Mouse (Mus musculus) hindbrain, embryonic 15.5 days (tissue): ENCODE measurements around the gene Foxm1. TPM values are rescaled to one million over a fixed set of nuclear protein-coding genes. Genes with fewer than 3 reads are reported as not detected.

Source experiments
- ATAC-seq: fragments of 200-750 bp; cut with Nextera tagmentation; 2 replicates; pipeline ENCODE4 v1.8.0; 2017; ENCODE audit warnings: low read depth, moderate number of reproducible peaks, moderate TSS enrichment; ENCODE audit not compliant: low FRiP score
- H3K27ac ChIP-seq: fragments of 300-500 bp; sonication (generic); replicated peaks from 2 replicates; pipeline ENCODE4 v1.5.1; 2015; ENCODE audit warnings: mild to moderate bottlenecking, inconsistent platforms
- H3K27me3 ChIP-seq: fragments of 300-500 bp; sonication (generic); 2 replicates; pipeline ENCODE4 v1.6.1; 2015; ENCODE audit warnings: control low read depth, inconsistent platforms
- H3K36me3 ChIP-seq: fragments of 300-500 bp; sonication (generic); 2 replicates; pipeline ENCODE4 v1.6.1; 2015; ENCODE audit warnings: control low read depth, inconsistent platforms
- H3K4me1 ChIP-seq: fragments of 300-500 bp; sonication (generic); replicated peaks from 2 replicates; pipeline ENCODE4 v1.6.1; 2015; ENCODE audit warnings: control low read depth, inconsistent platforms
- H3K4me2 ChIP-seq: fragments of 300-500 bp; sonication (generic); 2 replicates; pipeline ENCODE4 v1.6.1; 2015; ENCODE audit warnings: moderate library complexity, mild to moderate bottlenecking, inconsistent platforms
- H3K4me3 ChIP-seq: fragments of 300-500 bp; sonication (generic); 2 replicates; pipeline ENCODE4 v1.5.1; 2015; ENCODE audit warnings: mild to moderate bottlenecking, inconsistent platforms
- H3K9ac ChIP-seq: fragments of 300-500 bp; sonication (generic); 2 replicates; pipeline ENCODE4 v1.6.1; 2015; ENCODE audit warnings: inconsistent platforms
- H3K9me3 ChIP-seq: fragments of 300-500 bp; sonication (generic); 2 replicates; pipeline ENCODE4 v1.6.1; 2016; ENCODE audit warnings: control low read depth, inconsistent platforms
- WGBS: fragments of 180-500 bp; shearing (Covaris S2); methylation state at CpG from one replicate; pipeline ENCODE4 v1.1.7; 2015; 5-methylcytosine and 5-hydroxymethylcytosine counted together
- polyA plus RNA-seq: library from polyadenylated mRNA; unstranded; fragments of >200 nt; fragmentation: Nextera tagmentation; extraction: Ambion mirVana; gene quantifications from 2 replicates; pipeline ENCODE4 v1.2.1, GENCODE M21; 2015

The Foxm1 gene
- polyA plus RNA-seq = 9.0 and 10.5 TPM in 2 replicates

- WGBS = under 1% methylated on average over 66 of the region's 76 CpGs
- Histone ChIP-seq H3K9me3 (no peaks in the 10 kb centered on the region), H3K27ac (peak within 1 kb of the TSS; percentile 90), H3K27me3 (no peaks in the 10 kb centered on the region), H3K4me3 (peak within 1 kb of the TSS; percentile 66), H3K9ac (peak within 1 kb of the TSS; percentile 69), H3K4me2 (peak within 1 kb of the TSS; percentile 99), H3K36me3 (peaks cover 8% of the 10 kb centered on the region; the same call in 1 of the 2 replicates), H3K4me1 (peaks cover 35% of the 10 kb centered on the region)
- ATAC-seq = peak; percentile 90
These were observed at the start of gene Foxm1, which contains the start of gene Rhno1 for GRCm38 (mm10) chr6:128362381-128363006. TSS of gene Foxm1 (plus strand) at chr6:128362967. TSS of gene Rhno1 (minus strand) at chr6:128362911.

- Histone ChIP-seq H3K9ac (no peak overlapping the region), H3K27ac (no peak overlapping the region), H3K9me3 (no peaks in the 10 kb centered on the region), H3K27me3 (no peaks in the 10 kb centered on the region), H3K4me2 (no peak overlapping the region), H3K4me1 (no peaks in the 10 kb centered on the region), H3K36me3 (no peaks in the 10 kb centered on the region), H3K4me3 (no peak overlapping the region)
- ATAC-seq = no peak
- 95% methylated on average over 6 of the region's 6 CpGs for WGBS
These were observed 48.0 kb upstream of the Foxm1 start for GRCm38 (mm10) chr6:128314796-128315195.

GRCm38 (mm10) chr6:128315597-128315996, 47.2 kb upstream of the Foxm1 start:
- no peak overlapping the region for H3K4me3 ChIP-seq
- no peaks in the 10 kb centered on the region for H3K36me3 ChIP-seq
- no peaks in the 10 kb centered on the region for H3K27me3 ChIP-seq
- H3K9ac ChIP-seq = no peak overlapping the region
- no peak overlapping the region for H3K27ac ChIP-seq
- H3K9me3 ChIP-seq = no peaks in the 10 kb centered on the region
- ATAC-seq = no peak
- 80% methylated on average over 8 of the region's 8 CpGs for WGBS
- H3K4me1 ChIP-seq = no peaks in the 10 kb centered on the region
- no peak overlapping the region for H3K4me2 ChIP-seq

- H3K4me3 ChIP-seq = no peak overlapping the region
- H3K27ac ChIP-seq = no peak overlapping the region
- peaks cover 19% of the 10 kb centered on the region for H3K36me3 ChIP-seq
- 8% methylated on average over 4 of the region's 4 CpGs for WGBS
- no peaks in the 10 kb centered on the region for H3K27me3 ChIP-seq
- H3K9me3 ChIP-seq = no peaks in the 10 kb centered on the region
- no peak overlapping the region for H3K9ac ChIP-seq
- H3K4me1 ChIP-seq = no peaks in the 10 kb centered on the region
- peak; percentile 67 for ATAC-seq
- no peak overlapping the region for H3K4me2 ChIP-seq
These were observed 44.5 kb upstream of the Foxm1 start for GRCm38 (mm10) chr6:128318317-128318716.

GRCm38 (mm10) chr6:128334397-128335124, 28.2 kb upstream of the Foxm1 start:
- Histone ChIP-seq H3K9me3 (no peaks in the 10 kb centered on the region), H3K27me3 (no peaks in the 10 kb centered on the region), H3K4me2 (no peak overlapping the region), H3K9ac (no peak overlapping the region), H3K27ac (0 out of 2 replicates have a peak overlapping the region, but pooled peaks have one; percentile 11), H3K4me3 (no peak overlapping the region), H3K4me1 (peaks cover 16% of the 10 kb centered on the region), H3K36me3 (peaks cover 24% of the 10 kb centered on the region)
- peak; percentile 72 for ATAC-seq
- whole genome bisulfite sequencing = 25% methylated on average over 12 of the region's 12 CpGs

- Histone ChIP-seq H3K9ac (no peak overlapping the region), H3K27me3 (no peaks in the 10 kb centered on the region), H3K36me3 (peaks cover 8% of the 10 kb centered on the region), H3K27ac (no peak overlapping the region), H3K4me2 (no peak overlapping the region), H3K4me1 (peaks cover 21% of the 10 kb centered on the region), H3K9me3 (no peaks in the 10 kb centered on the region), H3K4me3 (no peak overlapping the region)
- no peak for ATAC-seq
- 79% methylated on average over 7 of the region's 7 CpGs for WGBS
These were observed 25.3 kb upstream of the Foxm1 start for GRCm38 (mm10) chr6:128337467-128337866.

GRCm38 (mm10) chr6:128338876-128339275, 23.9 kb upstream of the Foxm1 start:
- no peaks in the 10 kb centered on the region for H3K9me3 ChIP-seq
- H3K36me3 ChIP-seq = peaks cover 8% of the 10 kb centered on the region; the same call in 1 of the 2 replicates
- no peak overlapping the region for H3K4me2 ChIP-seq
- no peak overlapping the region for H3K4me3 ChIP-seq
- H3K27ac ChIP-seq = peak overlapping the region; percentile 53; the same call in 1 of the 2 replicates
- H3K27me3 ChIP-seq = no peaks in the 10 kb centered on the region
- H3K4me1 ChIP-seq = peaks cover 21% of the 10 kb centered on the region
- peak; percentile 45; the same call in 1 of the 2 replicates for ATAC-seq
- no peak overlapping the region for H3K9ac ChIP-seq
- WGBS = 54% methylated on average over 5 of the region's 5 CpGs

GRCm38 (mm10) chr6:128341956-128342723, 20.6 kb upstream of the Foxm1 start:
- 97% methylated on average over 11 of the region's 11 CpGs for WGBS
- H3K4me2 ChIP-seq = no peak overlapping the region
- no peak for ATAC-seq

GRCm38 (mm10) chr6:128345623-128346022, 17.1 kb upstream of the Foxm1 start:
- no peak for ATAC-seq
- Histone ChIP-seq H3K27ac (no peak overlapping the region), H3K4me2 (no peak overlapping the region), H3K4me3 (no peak overlapping the region), H3K4me1 (peaks cover 16% of the 10 kb centered on the region; the same call in 1 of the 2 replicates), H3K9ac (no peak overlapping the region), H3K36me3 (peaks cover 8% of the 10 kb centered on the region; the same call in 1 of the 2 replicates), H3K9me3 (no peaks in the 10 kb centered on the region), H3K27me3 (no peaks in the 10 kb centered on the region)
- 93% methylated on average over 10 of the region's 10 CpGs for WGBS

More at GRCm38 (mm10) chr6:128341956-128342723, 20.6 kb upstream of the Foxm1 start:
- Histone ChIP-seq H3K4me1 (peaks cover 18% of the 10 kb centered on the region), H3K27me3 (no peaks in the 10 kb centered on the region), H3K9me3 (no peaks in the 10 kb centered on the region), H3K4me3 (no peak overlapping the region), H3K36me3 (0 out of 2 replicates have a peak, but pooled peaks cover 8% of the 10 kb centered on the region), H3K27ac (no peak overlapping the region), H3K9ac (no peak overlapping the region)

- Histone ChIP-seq H3K36me3 (peaks cover 8% of the 10 kb centered on the region; the same call in 1 of the 2 replicates), H3K9ac (no peak overlapping the region), H3K4me3 (no peak overlapping the region), H3K4me1 (peaks cover 16% of the 10 kb centered on the region; the same call in 1 of the 2 replicates), H3K4me2 (no peak overlapping the region), H3K27me3 (no peaks in the 10 kb centered on the region), H3K9me3 (no peaks in the 10 kb centered on the region), H3K27ac (no peak overlapping the region)
- no peak for ATAC-seq
- 89% methylated on average over 6 of the region's 6 CpGs for WGBS
These were observed 16.0 kb upstream of the Foxm1 start for GRCm38 (mm10) chr6:128346782-128347181.

- Histone ChIP-seq H3K4me3 (no peak overlapping the region), H3K4me1 (peaks cover 26% of the 10 kb centered on the region), H3K27me3 (no peaks in the 10 kb centered on the region), H3K36me3 (no peaks in the 10 kb centered on the region; the same call in 1 of the 2 replicates), H3K27ac (peak overlapping the region; percentile 55), H3K9ac (no peak overlapping the region), H3K9me3 (no peaks in the 10 kb centered on the region), H3K4me2 (no peak overlapping the region)
- WGBS = 27% methylated on average over 7 of the region's 7 CpGs
- ATAC-seq = peak; percentile 68
These were observed 13.1 kb upstream of the Foxm1 start for GRCm38 (mm10) chr6:128349711-128350110.
